Mouse (Mus musculus) heart, adult 11 months (tissue): ENCODE measurements around the gene Alkbh1.
A peak's percentile ranks its signal among the peaks of the same experiment; 100 is the strongest.

ENCODE experiments used
- DNase-seq: peaks from one replicate; pipeline ENCODE4 v3.0.0; 2022

The Alkbh1 gene

DNA sequence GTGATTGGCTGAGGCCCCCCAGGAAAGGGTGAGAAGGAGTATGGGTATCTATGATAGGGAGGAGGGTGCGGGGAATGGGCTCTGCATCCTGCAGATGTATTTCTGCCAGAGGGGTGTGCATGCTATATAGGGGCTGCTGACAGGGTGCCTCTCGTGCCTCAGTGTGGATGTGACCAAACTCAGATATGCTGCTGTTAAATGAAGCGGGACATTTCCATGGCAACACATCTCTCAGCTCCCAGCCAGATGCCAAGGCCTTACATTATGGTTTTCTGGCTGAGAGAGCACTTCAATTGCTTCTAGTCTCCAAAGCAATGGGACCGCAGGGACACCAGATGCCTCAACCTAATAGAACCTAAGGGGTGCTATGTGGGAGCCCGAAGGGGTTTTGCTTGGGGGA, 24.9 kb downstream of the Alkbh1 start:
- DNase-seq = no peak

DNA sequence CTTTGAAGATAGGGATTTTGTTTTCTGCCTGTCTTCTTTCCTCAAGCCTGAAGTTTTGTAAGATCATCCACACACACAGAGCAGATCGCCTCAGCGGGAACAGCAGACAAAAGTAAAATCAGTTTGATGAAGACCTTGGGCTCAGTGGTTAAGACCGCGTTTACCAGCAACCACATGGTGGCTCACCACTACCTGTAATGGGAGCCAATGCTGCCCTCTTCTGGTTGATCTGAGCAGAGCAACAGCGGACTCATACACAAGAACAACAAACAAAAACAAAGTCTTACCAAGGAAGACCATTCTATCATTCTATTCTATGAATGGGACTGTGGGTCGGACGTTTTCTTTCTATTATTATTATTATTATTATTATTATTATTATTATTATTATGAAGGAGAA, 27.1 kb downstream of the Alkbh1 start:
- DNase-seq = peak; percentile 93

DNA sequence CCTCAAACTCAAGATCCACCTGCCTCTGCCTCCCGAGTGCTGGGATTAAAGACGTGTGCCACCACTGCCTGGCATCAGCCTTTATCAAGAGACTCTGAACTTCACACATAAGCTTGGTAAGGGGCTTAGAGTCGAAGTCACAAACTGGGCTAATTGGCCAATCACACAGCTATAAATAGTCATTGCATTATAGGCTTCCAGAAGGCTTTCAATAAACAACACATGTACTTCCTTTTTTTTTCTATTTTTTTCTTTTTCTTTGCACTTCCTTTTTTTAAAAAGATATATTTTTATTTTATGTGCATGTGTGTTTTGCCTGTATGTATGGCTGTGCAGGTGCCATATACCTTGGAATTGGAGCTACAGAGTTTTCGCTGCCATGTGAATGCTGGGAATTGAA, 28.5 kb downstream of the Alkbh1 start:
- peak; percentile 80 for DNase-seq

DNA sequence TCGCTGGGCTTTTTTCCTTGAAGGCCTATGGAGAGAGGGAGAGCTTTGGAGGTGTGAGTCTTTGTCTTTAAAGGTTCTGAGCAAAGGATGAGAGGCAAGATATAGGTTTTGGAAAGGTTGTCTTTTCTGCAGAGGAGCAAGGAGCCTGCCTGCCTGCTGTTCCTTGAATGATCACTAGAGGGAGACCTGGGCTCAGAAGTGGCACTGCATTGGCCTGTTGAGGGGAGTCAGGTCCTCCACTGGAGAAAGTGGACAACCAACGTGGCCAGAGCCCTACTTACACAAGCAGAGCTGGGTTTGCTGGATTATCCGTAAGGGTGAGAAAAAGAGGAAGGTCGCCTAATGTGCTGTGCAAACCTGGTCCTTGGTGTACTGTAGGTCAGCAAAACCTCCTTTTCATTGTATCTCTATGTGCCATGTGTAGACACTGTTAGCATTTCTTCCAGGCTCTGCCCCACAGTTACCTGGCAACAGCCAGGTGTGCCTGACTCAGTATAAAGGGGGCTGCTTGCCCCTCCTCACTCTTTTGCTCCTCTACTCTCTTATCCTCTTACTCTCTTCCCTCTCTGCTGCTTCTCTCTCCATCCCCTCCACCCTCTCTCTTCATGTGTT, 30.5 kb downstream of the Alkbh1 start:
- peak; percentile 92 for DNase-seq

DNA sequence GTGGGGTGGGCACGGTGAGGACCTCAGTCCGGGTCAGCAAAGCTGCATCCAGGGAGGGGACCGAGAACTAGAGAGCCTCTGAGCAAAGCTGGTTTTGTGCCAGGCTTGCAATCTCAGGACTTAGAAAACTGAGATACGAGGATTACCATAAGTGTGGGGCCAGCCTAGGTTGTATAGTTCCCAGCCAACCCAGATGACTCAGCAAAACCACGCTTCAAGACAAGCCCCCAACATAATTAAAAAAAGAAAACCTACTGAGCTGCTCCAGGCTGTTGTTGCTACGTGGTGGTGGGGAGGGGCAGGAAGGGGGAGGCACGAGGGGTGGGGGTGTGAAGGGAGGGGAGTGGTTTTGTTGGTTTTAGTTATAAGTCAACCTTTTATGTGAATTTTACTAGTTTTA, 32.8 kb downstream of the Alkbh1 start:
- DNase-seq = no peak

DNA sequence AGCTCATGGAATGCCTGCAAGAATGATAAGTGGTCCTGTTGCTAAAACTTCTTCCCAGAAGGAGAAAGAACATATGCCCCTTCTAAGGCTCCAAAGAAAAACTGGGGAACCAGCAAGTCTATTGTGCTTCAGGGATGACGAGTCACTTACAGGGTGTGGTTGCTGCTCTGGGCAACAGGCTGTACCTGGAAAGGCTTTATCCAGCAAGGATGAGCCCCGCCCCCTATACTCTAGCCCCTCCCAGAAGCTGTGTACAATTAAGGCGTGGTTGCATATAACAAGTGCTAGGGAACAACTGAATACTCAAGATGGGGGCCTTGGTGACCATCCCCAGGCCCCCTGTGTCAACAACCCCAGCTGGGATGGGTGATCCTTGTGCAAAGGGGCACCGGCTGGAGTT, 34.7 kb downstream of the Alkbh1 start:
- no peak for DNase-seq

DNA sequence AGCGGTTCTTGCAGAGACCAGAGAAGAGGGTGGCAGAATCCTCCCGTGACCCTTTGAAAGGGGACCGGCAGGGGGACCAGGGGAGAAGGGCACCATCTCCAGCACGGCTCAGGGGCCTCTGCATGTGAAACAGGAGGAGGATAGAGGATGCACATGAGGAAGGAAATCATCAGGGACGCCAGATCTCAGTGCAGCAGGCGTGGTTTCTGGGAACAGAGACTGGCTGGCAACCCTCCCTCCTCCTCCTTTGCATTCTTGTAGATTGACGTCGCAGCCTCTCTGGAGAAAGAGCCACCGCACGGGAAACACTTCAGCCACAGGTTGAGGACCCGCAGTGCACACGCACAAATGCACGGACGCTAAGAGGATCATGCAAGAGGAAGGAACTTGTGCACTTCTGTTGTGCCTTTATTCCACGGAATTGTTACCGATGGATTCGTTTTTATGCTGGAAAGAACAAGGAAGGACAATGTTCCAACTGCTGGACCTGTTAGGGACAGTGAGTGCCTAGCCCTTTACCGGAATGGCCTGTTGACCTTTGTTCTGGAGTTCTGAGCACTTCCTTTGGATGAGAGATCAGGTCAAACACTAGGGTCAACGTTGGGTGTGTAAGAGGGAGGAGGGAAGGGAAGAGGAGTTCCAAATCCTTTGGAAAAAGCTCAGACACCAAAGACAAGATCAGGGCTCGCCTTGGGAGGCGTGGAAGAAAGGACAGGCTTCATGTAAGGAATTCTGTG, 35.8 kb downstream of the Alkbh1 start:
- peak; percentile 97 for DNase-seq

DNA sequence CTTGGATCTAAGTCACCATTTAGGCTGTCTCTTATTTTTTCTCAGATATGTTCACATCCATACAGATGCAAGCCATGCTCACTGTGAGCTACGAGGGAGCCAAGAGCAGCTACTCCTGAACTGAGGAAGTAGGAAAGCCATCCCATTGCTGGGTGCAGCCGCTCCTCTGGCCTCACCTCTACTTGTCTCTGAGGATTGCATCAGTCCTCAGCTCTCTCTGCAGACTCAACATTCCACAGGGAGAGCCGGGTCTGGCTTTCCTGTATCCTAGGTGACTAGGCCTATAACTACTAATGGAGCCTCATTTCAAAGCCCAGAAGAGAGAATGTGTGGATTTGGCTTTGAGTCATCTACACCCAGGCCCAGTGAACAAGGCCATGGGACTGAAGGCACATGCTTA, 38.1 kb downstream of the Alkbh1 start:
- peak; percentile 86 for DNase-seq

DNA sequence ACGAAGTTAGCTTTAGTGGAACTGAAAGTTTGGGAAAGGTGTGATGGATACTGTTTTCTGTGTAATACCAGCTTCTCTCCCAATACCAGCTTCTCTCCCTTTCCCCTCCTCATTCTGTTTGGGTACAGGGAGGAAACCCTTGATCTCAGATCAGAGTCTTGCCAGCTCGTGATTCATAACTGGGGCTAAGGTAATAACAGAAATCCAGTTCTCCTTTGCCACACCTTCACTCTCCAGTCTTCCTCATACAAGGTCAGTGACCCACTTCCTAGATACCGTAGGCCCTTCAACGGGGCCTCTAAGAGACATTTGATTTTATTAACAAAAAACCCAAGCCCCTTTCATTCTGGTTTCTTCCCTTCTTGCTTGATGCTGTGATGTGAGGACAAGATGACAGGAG, 38.7 kb downstream of the Alkbh1 start:
- DNase-seq = no peak

DNA sequence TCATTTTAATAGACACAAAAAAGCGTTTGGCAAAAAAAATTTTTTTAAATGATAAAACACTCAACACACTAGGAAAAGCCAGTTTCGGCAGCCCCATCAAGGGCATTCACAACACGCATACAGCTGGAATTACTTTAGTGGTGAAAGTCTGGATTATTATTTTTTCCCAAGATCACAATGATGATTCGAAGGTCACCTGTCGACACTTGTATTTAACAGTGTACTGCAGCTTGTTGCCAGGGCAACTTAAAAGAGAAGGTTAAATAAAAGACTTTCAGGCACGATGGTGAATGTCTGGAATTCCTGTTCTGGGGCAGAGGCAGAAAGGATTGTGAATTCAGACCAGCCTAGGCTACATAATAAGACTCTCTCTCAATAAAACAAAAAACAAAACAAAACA, 41.9 kb downstream of the Alkbh1 start:
- no peak for DNase-seq

DNA sequence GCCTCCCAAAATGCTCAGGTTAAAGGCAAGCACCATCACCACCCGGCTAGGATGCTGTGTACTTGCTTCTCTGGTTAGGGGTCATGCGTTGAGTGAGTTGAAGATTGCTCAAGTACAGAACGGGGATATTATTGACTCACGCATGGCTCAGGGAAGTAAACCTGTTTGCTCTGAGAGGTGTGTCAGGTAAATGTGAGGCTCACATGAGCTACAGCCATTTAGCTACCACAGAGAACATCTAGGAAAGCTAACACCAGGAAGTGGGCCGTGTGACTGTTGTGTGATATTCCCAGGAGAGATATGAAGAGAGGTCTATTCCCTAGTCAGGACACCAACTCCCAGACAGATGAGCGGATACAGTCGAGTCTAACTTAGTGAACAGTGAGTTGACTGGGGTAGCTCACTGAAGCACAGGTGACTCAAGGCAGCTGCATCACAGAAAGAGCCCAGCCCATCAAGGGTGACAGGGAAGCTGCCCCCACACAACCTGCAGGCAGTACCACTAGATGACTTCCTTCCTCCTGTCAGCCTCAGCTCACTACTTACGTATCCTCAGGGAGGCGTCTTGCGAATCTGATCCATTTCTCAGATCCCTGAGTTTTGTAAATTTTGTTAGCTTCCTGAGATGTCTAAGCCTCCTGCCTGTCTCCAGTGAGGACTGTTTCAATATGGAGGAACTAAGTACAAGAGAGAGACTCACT, 44.5 kb downstream of the Alkbh1 start:
- peak; percentile 80 for DNase-seq

DNA sequence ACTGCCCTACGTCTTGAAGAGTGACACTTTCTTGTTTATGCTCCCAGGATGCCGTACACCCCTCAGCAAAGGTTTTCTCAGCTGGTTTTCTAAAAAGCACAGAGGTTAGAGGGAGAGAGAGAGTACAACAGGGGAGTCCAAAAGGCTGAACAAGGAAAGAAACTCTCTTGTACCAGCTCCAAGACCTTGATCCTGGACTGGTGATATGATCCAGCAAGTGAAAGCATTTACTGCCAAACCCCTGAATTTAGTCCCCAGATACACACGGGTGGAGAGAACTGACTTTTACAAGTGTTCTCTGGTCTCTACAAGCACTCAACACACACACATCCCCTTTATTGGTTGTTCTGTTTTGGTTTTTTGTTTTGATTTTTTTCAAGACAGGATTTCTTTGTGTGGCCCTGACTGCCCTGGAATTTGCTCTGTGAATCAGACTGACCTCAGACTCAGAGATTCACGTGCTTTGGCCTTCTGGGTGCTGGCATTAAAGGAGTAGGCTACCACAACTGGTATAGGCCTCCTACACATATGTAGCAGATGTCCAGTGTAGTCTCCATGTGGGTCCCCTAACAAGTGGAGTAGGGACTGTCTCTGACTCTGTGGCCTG, 45.9 kb downstream of the Alkbh1 start:
- peak; percentile 81 for DNase-seq

DNA sequence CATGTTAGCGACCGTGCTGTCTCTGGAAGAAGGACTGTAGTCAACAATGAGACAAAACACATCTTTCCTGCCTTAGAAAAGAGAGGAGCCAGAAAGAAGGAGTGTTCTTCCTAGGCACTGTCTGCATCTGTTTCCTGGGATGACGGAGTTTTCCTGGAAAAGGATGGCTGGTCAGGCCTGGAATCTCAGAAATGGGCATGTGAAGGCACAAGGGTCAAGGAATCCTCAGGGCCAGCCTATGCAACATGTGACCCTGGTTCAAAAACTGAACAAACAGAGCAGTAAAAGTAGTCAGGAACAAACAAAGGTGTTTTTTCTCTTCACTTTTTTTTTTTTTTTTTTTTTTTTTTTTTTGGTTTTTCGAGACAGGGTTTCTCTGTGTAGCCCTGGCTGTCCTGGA, 46.7 kb downstream of the Alkbh1 start:
- peak; percentile 77 for DNase-seq

DNA sequence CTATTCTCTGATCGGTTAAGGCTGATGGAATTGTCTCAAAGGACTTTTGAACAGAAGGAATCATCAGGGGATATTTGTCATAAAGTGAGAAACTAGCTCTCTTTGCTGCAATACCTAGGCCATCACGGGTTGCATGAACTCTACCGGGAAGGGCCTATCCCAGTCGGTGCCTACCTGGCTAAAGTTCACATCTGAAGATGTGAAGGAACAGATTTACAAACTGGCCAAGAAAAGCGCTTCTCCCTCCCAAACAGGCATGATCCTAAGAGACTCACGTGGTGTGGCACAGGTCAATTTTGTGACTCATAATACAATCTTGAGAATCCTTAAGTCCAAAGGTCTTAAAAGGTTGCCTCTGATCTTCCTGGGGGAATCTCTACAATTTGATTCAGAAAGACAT, 49.5 kb downstream of the Alkbh1 start:
- peak; percentile 67 for DNase-seq

DNA sequence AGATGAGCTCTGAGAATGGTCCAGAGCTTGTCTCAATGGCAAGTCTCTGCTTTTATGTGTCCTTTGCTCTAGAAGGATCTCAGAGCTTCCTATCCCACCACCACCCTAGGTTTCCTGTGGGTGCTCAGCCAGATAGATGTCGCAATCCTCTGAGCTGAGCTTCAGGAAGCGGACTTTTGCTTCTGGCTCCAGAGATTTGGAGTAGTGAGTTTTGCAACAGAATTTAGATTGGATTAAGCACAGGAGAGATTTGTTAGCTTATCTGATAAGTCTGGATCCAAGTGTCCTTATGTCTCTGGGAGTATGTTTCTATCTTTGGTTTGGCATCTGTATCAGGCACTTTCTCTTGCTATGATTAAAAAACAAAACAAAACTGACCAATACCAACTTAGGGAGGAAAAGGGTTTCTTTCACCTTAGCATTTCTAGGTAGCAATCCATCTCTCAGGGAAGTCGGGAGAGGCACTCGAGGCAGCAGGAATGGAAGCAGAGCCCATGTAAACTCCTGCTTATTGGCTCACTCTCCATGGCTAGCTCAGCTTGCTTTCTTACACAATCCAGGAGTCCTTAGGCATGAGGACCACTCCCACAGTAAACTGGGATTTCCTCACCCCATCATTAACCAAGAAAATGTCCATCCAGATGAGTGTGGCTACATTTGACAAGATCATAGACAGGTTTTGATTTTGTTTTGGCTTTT, 50.2 kb downstream of the Alkbh1 start:
- DNase-seq = peak; percentile 97

DNA sequence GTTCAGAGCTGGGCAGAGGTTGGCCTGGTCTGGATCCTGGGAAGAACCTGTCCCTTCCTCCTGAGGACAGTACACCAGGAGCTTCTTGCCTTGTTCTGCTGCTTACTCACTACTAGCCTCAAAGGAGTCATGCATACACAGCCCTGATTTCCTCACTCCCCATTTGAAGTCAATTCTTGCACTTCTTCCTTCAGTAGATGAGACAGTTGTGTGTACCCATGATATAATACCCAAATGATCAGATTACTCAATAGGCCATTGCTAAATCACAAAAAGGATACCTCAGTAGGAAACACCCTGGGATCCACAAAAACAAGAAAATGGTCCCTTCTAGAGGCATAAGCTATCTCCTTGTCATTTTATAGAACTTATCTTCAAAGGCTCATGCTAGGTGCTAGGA, 52.5 kb downstream of the Alkbh1 start:
- DNase-seq = peak; percentile 40

DNA sequence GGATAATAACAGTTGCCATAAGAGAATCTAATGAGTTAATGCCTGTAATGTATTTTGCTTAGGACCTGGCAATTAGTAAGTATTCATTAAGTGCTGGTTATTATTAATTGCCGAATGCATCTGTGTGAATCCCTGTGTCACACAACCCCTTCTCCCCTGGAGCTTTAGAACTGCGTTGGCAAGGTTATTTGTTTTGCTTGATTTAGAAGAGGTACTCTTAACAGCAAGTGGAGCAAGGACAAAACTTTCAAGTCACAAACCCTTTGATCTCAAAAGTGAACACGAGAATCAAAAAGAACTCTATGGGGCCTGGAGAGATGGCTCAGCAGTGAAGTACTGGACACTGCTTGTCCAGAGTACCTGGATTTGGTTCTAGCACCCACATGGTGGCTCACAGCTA, 54.6 kb downstream of the Alkbh1 start:
- DNase-seq = peak; percentile 72

DNA sequence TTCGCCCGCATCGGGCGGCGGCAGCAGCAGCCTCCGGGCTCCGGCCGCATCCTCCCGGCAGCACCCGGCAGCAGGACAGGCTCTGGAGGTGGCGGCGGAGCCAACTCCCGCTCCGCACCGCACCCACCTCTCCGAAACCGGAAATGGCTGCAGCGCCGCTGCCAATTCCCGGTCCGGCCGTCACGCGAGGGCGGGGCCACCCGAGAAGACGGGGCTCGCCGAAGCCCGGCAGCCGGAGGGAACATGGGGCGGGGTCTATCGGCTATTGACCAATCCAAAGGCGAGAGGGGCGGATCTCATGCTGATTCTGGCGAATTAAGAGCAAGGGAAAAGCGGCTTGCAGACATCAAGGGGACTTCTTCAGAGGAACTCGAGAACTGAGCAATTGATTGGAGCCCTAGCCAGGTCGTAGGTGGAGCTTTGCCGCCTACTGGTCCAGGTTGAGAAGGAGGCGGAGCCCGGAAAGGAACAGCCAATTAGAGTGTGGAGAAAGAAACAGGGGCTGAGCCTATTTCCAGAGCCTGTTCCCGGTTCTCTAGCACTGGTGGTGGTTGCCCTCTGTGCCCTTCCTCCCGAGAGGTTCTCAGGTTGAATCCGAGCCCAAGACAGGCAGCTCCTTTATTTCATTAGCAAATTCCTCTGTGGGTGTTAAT, 55.6 kb downstream of the Alkbh1 start, which contains the start of gene Sptlc2:
Sptlc2 (minus strand) TSS at position 234 of the 653 bp plus-strand sequence.
- DNase-seq = peak; percentile 100

DNA sequence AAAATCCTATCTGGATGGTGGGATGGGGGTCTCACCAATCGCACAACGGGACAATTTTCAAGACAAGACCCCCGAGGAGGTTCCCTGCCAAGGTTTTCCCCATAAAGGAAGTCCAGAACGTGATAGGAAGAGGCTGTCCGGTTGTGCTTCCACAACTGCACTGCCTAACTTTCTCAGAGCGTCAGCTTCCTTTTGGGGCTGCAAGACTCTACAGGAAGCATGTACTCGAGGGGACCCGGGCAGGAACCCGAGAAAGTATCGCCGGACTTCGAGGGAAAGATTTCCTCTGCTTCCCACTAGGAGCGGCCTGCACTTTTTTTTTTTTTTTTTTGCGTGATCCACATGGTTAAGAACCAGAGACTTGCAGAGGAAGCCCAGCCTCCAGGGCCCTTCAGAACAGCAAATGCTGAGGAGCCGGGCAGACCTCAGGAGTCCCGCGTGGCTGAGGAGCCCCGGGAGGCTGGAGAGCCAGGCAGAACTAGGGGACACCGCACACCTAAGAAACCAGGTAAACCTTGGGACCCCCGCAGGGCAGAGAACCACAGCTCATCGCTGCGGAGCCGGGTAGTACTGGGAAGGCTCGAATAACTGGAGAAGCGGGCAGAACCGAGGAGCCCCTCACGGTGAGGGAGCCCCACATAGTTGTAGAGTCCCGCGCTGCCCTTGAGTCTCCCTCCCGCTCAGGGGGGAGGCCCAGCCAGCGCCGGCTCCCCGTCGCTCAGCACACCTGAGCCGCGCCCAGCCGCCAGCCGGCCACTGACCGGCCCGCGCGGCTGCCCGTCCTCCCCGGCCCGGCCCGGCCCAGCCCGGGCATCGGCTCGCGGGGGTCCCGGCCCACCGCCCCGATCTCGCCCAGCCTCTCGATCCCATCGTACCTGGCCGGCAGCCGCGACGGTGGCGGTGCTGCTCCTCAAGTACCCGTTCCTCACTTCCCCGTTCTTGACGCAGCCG, 56.4 kb downstream of the Alkbh1 start:
- peak; percentile 95 for DNase-seq

DNA sequence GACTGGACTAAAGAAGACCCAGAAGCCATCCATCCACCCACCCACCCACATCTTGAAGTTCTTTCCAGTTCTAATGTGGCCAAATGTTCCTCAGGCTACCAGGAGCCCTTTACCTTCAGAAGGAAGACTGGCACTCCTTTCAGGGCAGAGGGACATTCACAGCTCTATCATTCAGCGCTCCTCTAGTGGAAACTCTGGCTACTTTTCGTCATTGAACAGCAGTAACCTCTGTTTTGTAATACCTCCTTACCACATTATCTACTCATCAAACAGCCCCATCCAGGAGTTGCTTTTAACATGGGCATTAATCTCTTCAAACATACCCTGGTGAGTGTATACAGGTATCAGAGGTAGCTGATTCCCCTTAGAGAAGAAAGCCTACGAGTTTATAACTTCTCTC, 58.8 kb downstream of the Alkbh1 start:
- DNase-seq = no peak

DNA sequence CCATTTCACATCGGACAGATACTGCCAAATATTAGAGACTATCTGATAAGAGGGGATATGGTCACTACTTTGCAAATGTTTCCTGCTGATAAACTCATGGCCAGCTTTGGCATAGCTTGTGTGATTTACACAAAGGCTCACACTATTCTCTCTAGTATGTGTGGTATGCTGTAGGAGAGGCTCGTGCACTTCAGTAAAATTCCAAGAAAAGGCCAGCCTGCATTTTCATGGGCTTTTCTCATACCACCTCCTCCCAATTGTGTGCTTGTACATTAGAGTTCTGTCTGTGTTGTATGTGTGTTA, 62.5 kb downstream of the Alkbh1 start:
- DNase-seq = no peak
